Mouse (Mus musculus): ENCODE data around the gene 1500011B03Rik. TPM values are rescaled to one million over a fixed set of nuclear protein-coding genes. Genes with fewer than 3 reads are reported as not detected.
"Not testable (repeated sequence)": the region's sequence is repeated elsewhere in the genome, so short reads cannot be mapped to it uniquely, and the experiment has no call there.

Gene 1500011B03Rik
- 10.8 and 12.0 TPM in 2 replicates for total RNA-seq (2014; fragmentation: Nextera tagmentation)
- 1.9 and 2.0 TPM in 2 replicates for total RNA-seq (2017)
- 0.45 and 0.94 TPM in 2 replicates for polyA plus RNA-seq (2012)

DNA sequence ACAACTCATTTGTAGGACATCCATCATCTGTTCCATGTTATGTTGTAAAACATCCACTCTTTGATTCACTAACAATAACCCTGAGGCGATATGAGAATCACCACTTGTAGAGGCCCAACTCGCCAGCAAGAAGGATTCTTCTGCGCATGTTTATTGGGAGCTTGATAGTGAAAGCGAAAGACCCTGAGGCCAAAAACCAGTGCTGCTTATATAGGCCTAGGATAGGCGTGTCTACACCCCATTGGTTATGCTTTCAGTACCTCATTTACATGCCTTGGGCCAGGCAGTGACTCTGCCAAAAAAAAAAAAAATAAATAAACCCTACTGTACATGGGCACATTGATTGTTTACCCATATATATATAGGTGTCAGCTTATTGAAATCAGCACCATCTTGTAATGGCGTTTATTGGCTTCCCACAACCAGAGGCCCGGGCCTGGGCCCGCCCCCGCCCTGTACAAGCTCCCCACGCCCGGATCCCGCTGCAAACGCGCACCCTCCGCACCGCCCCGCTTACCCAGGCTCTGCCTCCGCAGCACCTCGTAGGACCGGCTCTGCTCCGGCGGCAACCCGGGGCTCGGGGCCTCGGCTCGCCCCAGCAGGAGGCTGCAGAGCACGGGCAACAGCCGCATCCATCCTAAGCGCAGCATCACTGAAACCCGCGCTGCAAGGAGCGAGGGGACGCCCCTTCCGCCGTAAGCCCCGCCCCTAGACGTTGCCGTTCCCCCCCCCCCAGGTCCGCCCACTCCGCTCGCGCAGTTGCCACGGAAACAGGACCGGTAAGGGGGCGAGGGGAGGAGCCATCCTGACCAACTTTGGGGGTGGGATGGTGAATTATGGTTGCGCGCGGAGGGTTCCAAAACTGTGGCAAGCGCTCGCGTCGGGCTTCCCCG lies at the start of gene 1500011B03Rik:
Gene 1500011B03Rik (minus strand): TSS at position 673 of the 893 bp plus-strand sequence.
- peaks cover 31% of the 10 kb centered on the region for H3K4me1 ChIP-seq (ENCODE audit: insufficient read depth, low read depth, low read length)
- no peak for TF ChIP-seq GATA2 (IDR thresholded peaks at IDR 0.05; ENCODE audit: borderline replicate concordance, low read depth, low read length)
- no peak for ATAC-seq (ENCODE audit: extremely low read depth, insufficient number of reproducible peaks, low FRiP score, poor library complexity, severe bottlenecking)

GRCm38 (mm10) chr5:114865279-114865678 lies 42.0 kb upstream of the 1500011B03Rik start:
- no peak overlapping the region for H3K4me3 ChIP-seq (ENCODE audit: low read depth, low read length)
- H3K4me1 ChIP-seq (ENCODE audit: insufficient read depth, low read depth, low read length) = no peaks in the 10 kb centered on the region
- peaks cover 51% of the 10 kb centered on the region for H3K27me3 ChIP-seq (ENCODE audit: insufficient read depth, low read length)
- ATAC-seq (ENCODE audit: extremely low read depth, insufficient number of reproducible peaks, low FRiP score, poor library complexity, severe bottlenecking) = no peak
- H3K36me3 ChIP-seq (replicated peaks) = no peaks in the 10 kb centered on the region
- peaks cover 9% of the 10 kb centered on the region for H3K9me3 ChIP-seq (replicated peaks)
- TF ChIP-seq POLR2AphosphoS5 (IDR thresholded peaks at IDR 0.05; ENCODE audit: insufficient replicate concordance, low read depth, low read length) = no peak
- no peak for TF ChIP-seq TAL1 (conservative IDR thresholded peaks at IDR 0.05; ENCODE audit: low read depth, low read length)
- TF ChIP-seq GATA1 (IDR thresholded peaks at IDR 0.05; ENCODE audit: borderline replicate concordance, low read length) = no peak
- no peak for TF ChIP-seq CTCF (IDR thresholded peaks at IDR 0.05; ENCODE audit: low read depth, low read length)
- no peak for TF ChIP-seq GATA2 (IDR thresholded peaks at IDR 0.05; ENCODE audit: borderline replicate concordance, low read depth, low read length)
- no peak for DNase-seq (ENCODE audit: low spot score)

More for the DNA sequence above, at the start of gene 1500011B03Rik:
- H3K36me3 ChIP-seq (replicated peaks) = peaks cover 12% of the 10 kb centered on the region
- H3K9me3 ChIP-seq (replicated peaks) = peaks cover 28% of the 10 kb centered on the region
- no peak within 1 kb of the TSS; the same call in 1 of the 2 replicates for H3K4me3 ChIP-seq (ENCODE audit: low read depth, low read length)
- H3K27me3 ChIP-seq (ENCODE audit: insufficient read depth, low read length) = no peaks in the 10 kb centered on the region
- no peak for DNase-seq (ENCODE audit: low spot score)

DNA sequence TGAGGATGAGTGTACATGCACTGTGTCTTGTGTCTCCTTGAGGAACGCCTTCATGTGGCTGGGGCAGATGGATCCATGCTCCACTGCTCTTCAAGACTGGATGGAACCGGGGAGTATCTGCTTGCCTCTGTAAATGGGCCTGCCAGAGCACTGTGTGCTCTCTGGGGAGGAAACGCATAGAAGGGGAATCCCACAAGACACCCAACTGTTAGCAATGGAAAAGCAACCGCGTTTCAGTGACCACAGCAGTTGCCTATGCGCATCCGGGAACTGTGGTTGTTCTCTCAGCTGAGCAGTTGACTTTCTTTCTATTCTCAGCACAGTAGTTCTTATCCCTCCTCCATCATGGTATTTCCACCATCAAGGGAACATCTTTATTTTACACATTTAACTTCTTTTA lies 41.5 kb upstream of the 1500011B03Rik start:
- no peak for DNase-seq (ENCODE audit: low spot score)
- ATAC-seq (ENCODE audit: extremely low read depth, insufficient number of reproducible peaks, low FRiP score, poor library complexity, severe bottlenecking) = no peak
- Histone ChIP-seq H3K36me3 (replicated peaks) (no peaks in the 10 kb centered on the region), H3K4me1 (ENCODE audit: insufficient read depth, low read depth, low read length) (no peaks in the 10 kb centered on the region), H3K27me3 (ENCODE audit: insufficient read depth, low read length) (peaks cover 48% of the 10 kb centered on the region), H3K9me3 (replicated peaks) (peaks cover 9% of the 10 kb centered on the region), H3K4me3 (ENCODE audit: low read depth, low read length) (no peak overlapping the region)
- TF ChIP-seq TAL1 (conservative IDR thresholded peaks at IDR 0.05; ENCODE audit: low read depth, low read length) (no peak), GATA1 (IDR thresholded peaks at IDR 0.05; ENCODE audit: borderline replicate concordance, low read length) (no peak), POLR2AphosphoS5 (IDR thresholded peaks at IDR 0.05; ENCODE audit: insufficient replicate concordance, low read depth, low read length) (no peak), CTCF (IDR thresholded peaks at IDR 0.05; ENCODE audit: low read depth, low read length) (no peak), GATA2 (IDR thresholded peaks at IDR 0.05; ENCODE audit: borderline replicate concordance, low read depth, low read length) (no peak)

- Histone ChIP-seq H3K4me1 (ENCODE audit: insufficient read depth, low read depth, low read length) (peaks cover 7% of the 10 kb centered on the region), H3K4me3 (ENCODE audit: low read depth, low read length) (no peak overlapping the region), H3K36me3 (replicated peaks) (no peaks in the 10 kb centered on the region), H3K9me3 (replicated peaks) (no peaks in the 10 kb centered on the region), H3K27me3 (ENCODE audit: insufficient read depth, low read length) (peaks cover 67% of the 10 kb centered on the region)
- TF ChIP-seq GATA2 (IDR thresholded peaks at IDR 0.05; ENCODE audit: borderline replicate concordance, low read depth, low read length) (no peak), GATA1 (IDR thresholded peaks at IDR 0.05; ENCODE audit: borderline replicate concordance, low read length) (no peak), TAL1 (conservative IDR thresholded peaks at IDR 0.05; ENCODE audit: low read depth, low read length) (no peak), CTCF (IDR thresholded peaks at IDR 0.05; ENCODE audit: low read depth, low read length) (no peak)
- DNase-seq (ENCODE audit: low spot score) (no peak), ATAC-seq (ENCODE audit: extremely low read depth, insufficient number of reproducible peaks, low FRiP score, poor library complexity, severe bottlenecking) (no peak)
These were observed 38.5 kb upstream of the 1500011B03Rik start for GRCm38 (mm10) chr5:114861730-114862129.

DNA sequence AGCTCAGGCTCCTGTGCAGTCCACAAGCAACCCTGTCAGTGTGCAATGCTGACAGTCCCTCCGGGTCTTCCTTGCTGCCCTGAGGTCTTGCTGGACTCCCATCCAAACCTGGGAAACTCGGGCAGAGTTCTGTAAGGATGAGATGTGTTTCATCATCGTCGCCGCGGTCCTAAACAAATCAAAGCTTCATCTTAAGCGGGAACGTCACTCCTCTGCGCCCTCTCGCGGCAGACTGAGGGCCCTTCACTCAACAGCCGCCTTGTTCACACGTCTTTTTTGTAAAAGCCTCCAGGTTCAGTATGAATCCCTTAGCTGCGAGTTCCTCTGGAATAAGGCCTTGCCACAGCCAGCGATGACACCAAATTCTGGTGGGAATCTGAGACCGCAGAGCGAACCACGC lies 36.0 kb upstream of the 1500011B03Rik start:
- Histone ChIP-seq H3K4me3 (ENCODE audit: low read depth, low read length) (no peak overlapping the region), H3K4me1 (ENCODE audit: insufficient read depth, low read depth, low read length) (peaks cover 14% of the 10 kb centered on the region), H3K9me3 (replicated peaks) (no peaks in the 10 kb centered on the region), H3K27me3 (ENCODE audit: insufficient read depth, low read length) (peaks cover 60% of the 10 kb centered on the region), H3K36me3 (replicated peaks) (no peaks in the 10 kb centered on the region)
- DNase-seq (ENCODE audit: low spot score) (peak; percentile 14), ATAC-seq (ENCODE audit: extremely low read depth, insufficient number of reproducible peaks, low FRiP score, poor library complexity, severe bottlenecking) (no peak)
- TF ChIP-seq CTCF (IDR thresholded peaks at IDR 0.05; ENCODE audit: low read depth, low read length) = peak; percentile 52; the same call in 1 of the 2 replicates
- TF ChIP-seq POLR2AphosphoS5 (IDR thresholded peaks at IDR 0.05; ENCODE audit: insufficient replicate concordance, low read depth, low read length) = no peak

- H3K4me1 ChIP-seq (ENCODE audit: insufficient read depth, low read depth, low read length) = peaks cover 14% of the 10 kb centered on the region
- H3K9me3 ChIP-seq (replicated peaks) = no peaks in the 10 kb centered on the region
- H3K27me3 ChIP-seq (ENCODE audit: insufficient read depth, low read length) = peaks cover 62% of the 10 kb centered on the region
- H3K4me3 ChIP-seq (ENCODE audit: low read depth, low read length) = no peak within 1 kb of the TSS
- DNase-seq (ENCODE audit: low spot score) (no peak), ATAC-seq (ENCODE audit: extremely low read depth, insufficient number of reproducible peaks, low FRiP score, poor library complexity, severe bottlenecking) (no peak)
- no peaks in the 10 kb centered on the region for H3K36me3 ChIP-seq (replicated peaks)
- TF ChIP-seq TAL1 (conservative IDR thresholded peaks at IDR 0.05; ENCODE audit: low read depth, low read length) (no peak), GATA1 (IDR thresholded peaks at IDR 0.05; ENCODE audit: borderline replicate concordance, low read length) (no peak), CTCF (IDR thresholded peaks at IDR 0.05; ENCODE audit: low read depth, low read length) (no peak), GATA2 (IDR thresholded peaks at IDR 0.05; ENCODE audit: borderline replicate concordance, low read depth, low read length) (no peak), POLR2AphosphoS5 (IDR thresholded peaks at IDR 0.05; ENCODE audit: insufficient replicate concordance, low read depth, low read length) (no peak)
These were observed 35.3 kb upstream of the 1500011B03Rik start, which contains the start of gene Gm9936 for GRCm38 (mm10) chr5:114858582-114858981. TSS of gene Gm9936 (minus strand) at chr5:114858682.

GRCm38 (mm10) chr5:114853364-114853763 lies 30.1 kb upstream of the 1500011B03Rik start, which contains the start of gene 4930519G04Rik:
TSS of gene 4930519G04Rik (plus strand) at chr5:114853664.
- ATAC-seq (ENCODE audit: extremely low read depth, insufficient number of reproducible peaks, low FRiP score, poor library complexity, severe bottlenecking); H3K36me3 ChIP-seq (replicated peaks); H3K4me3 ChIP-seq (ENCODE audit: low read depth, low read length); H3K4me1 ChIP-seq (ENCODE audit: insufficient read depth, low read depth, low read length); H3K9me3 ChIP-seq (replicated peaks); DNase-seq (ENCODE audit: low spot score): not testable (repeated sequence)
- H3K27me3 ChIP-seq (ENCODE audit: insufficient read depth, low read length) = peaks cover 50% of the 10 kb centered on the region

Measured in G1E (cell line).